Mouse (Mus musculus) small intestine, adult 2 months (tissue): Measurements from ENCODE around the gene Rpusd4. TPM values are rescaled to one million over a fixed set of nuclear protein-coding genes. Genes with fewer than 3 reads are reported as not detected.

Experiments used
- H3K27ac ChIP-seq: fragments of 200-500 bp; 2 replicates; pipeline ENCODE4 v1.5.1; 2012; ENCODE audit warnings: low read depth, low read length, control low read depth, inconsistent platforms; ENCODE audit not compliant: insufficient read depth
- H3K27me3 ChIP-seq: fragments of 200-500 bp; 2 replicates; pipeline ENCODE4 v1.6.1; 2012; ENCODE audit warnings: mild to moderate bottlenecking, moderate library complexity, low read length, inconsistent platforms; ENCODE audit not compliant: control insufficient read depth, insufficient read depth
- H3K36me3 ChIP-seq: fragments of 200-500 bp; 2 replicates; pipeline ENCODE4 v1.6.1; 2012; ENCODE audit warnings: mild to moderate bottlenecking, low read length, control low read depth, inconsistent platforms; ENCODE audit not compliant: control insufficient read depth, insufficient read depth
- H3K4me1 ChIP-seq: fragments of 200-500 bp; 2 replicates; pipeline ENCODE4 v1.6.1; 2012; ENCODE audit warnings: low read length, inconsistent platforms, mixed read lengths; ENCODE audit not compliant: control insufficient read depth, insufficient read depth, insufficient read length
- H3K4me3 ChIP-seq: fragments of 200-500 bp; 2 replicates; pipeline ENCODE4 v1.5.1; 2012; ENCODE audit warnings: low read depth, mild to moderate bottlenecking, control low read depth, inconsistent platforms, low read length, moderate library complexity
- CTCF ChIP-seq: fragments of 200-500 bp; IDR thresholded peaks from 2 replicates; pipeline ENCODE4 v1.5.1; 2012; ENCODE audit warnings: low read depth, mild to moderate bottlenecking, control low read depth, inconsistent platforms, low read length, moderate library complexity, mixed read lengths; ENCODE audit not compliant: insufficient replicate concordance, insufficient read length; ENCODE audit errors: extremely low read depth
- POLR2A ChIP-seq: fragments of 200-500 bp; IDR thresholded peaks from 2 replicates; pipeline ENCODE4 v1.6.1; 2012; ENCODE audit warnings: low read depth, mild to moderate bottlenecking, control low read depth, inconsistent platforms, low read length, moderate library complexity
- WGBS: fragments of 180-500 bp; shearing (Covaris S2); methylation state at CpG from one replicate; pipeline ENCODE4 v1.1.7; 2018; 5-methylcytosine and 5-hydroxymethylcytosine counted together
- polyA plus RNA-seq: library from polyadenylated mRNA; depleted of rRNA; stranded (reverse); fragments of >200 nt; gene quantifications from 2 replicates; pipeline ENCODE4 v1.2.3, GENCODE M21; 2012; rRNA removed

Rpusd4 gene
- 2.9 and 3.8 TPM in 2 replicates for polyA plus RNA-seq

DNA sequence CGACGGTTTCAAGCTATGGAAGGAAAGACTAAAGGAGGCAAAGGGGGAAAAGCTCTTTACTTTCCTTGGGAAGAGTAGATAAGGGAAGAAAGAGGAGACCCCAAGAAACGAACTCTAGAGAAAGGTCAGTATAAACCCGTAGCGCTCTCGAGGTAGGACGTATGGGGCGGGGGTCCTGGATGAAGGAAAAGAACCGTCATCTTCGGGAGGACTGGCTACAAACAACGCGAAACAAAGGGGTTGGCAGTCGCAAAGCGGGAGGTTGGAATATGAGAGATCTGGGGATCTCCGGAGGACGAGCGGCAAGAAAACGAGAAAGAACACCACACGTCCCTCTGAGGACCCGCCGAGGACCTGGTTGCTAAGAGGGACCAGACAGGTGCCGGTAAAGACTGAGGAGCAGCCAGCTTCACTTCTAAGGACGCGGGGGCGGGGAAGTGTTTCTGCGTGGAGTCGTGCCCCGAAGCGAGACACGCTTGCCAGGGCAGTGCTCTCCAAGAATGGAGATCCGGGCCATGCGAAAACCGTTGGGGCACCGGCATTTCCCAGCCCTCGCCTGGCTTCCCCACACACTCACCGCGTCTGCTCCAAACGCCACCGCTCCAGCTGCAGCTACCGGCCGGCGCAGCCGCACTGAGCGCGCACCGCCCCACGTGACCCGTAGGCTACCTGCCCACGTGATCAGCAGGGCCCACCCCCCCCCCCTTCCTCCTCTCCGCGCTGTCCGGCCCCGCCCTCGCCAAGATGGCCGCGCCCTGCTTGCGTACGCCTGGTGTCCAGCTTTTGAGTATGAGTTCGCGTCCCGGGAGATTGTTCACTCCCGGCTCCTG is at the start of gene Rpusd4, which contains the start of gene Fam118b:
TSS of gene Rpusd4 (plus strand) at position 720 of the 830 bp plus-strand sequence.
TSS of gene Fam118b (minus strand) at position 660 of the 830 bp plus-strand sequence.
- under 1% methylated on average over 56 of the region's 62 CpGs for WGBS
- peak within 1 kb of the TSS; percentile 70 for H3K27ac ChIP-seq

DNA sequence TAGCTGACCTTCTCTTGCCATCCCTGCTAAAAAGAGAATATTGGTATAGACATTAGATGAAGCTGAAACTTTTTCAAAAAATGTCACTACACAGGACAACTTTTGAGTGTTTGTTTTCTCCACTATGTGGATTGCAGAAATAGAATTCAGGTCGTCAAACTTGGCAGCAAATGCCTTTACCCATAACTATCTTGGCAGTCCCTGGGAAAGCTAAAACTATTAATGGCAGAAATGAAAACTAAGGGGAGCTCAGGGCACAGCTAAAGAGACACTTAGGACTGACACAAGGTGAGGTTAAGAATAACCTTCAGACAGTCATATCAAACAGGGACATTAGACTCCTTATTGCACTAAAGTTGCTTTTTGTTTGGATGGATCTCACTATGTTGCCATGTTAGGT is 49.7 kb upstream of the Rpusd4 start:
- WGBS = 63% methylated on average over 1 of the region's 1 CpGs
- no peak for TF ChIP-seq POLR2A
- no peak for TF ChIP-seq CTCF
- peaks cover 68% of the 10 kb centered on the region for H3K36me3 ChIP-seq

More for the DNA sequence above, at the start of gene Rpusd4, which contains the start of gene Fam118b:
- Histone ChIP-seq H3K4me1 (peaks cover 16% of the 10 kb centered on the region; the same call in 1 of the 2 replicates), H3K4me3 (peak within 1 kb of the TSS; percentile 98), H3K27me3 (no peaks in the 10 kb centered on the region), H3K36me3 (peaks cover 5% of the 10 kb centered on the region)
- TF ChIP-seq POLR2A (peak; percentile 94), CTCF (no peak)

DNA sequence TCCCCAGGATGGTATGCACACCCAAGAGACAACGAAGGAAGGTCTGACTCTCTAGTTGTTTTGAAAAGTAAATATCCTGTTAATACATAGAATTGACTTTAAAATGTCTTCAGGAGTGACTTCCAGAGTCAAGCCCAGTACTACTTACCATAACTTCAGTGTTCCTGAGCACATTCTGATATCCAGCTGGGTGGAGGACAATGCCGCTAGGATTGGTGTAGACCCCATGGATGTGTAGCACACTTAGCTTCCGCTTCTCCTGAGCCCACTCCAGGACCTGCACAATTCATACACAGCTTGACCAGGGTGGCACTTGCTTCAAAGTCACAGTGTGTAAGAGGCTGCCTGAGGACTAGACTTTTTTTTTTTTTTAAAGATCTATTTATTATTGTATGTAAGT is 44.2 kb upstream of the Rpusd4 start:
- Histone ChIP-seq H3K4me1 (no peaks in the 10 kb centered on the region), H3K27me3 (no peaks in the 10 kb centered on the region), H3K4me3 (no peak overlapping the region), H3K36me3 (peaks cover 41% of the 10 kb centered on the region), H3K27ac (no peak overlapping the region)
- TF ChIP-seq POLR2A (no peak), CTCF (no peak)
- WGBS = 97% methylated on average over 3 of the region's 3 CpGs

More for the DNA sequence above, 49.7 kb upstream of the Rpusd4 start:
- H3K27ac ChIP-seq = no peak overlapping the region
- H3K4me3 ChIP-seq = no peak overlapping the region
- no peaks in the 10 kb centered on the region for H3K4me1 ChIP-seq
- H3K27me3 ChIP-seq = no peaks in the 10 kb centered on the region

DNA sequence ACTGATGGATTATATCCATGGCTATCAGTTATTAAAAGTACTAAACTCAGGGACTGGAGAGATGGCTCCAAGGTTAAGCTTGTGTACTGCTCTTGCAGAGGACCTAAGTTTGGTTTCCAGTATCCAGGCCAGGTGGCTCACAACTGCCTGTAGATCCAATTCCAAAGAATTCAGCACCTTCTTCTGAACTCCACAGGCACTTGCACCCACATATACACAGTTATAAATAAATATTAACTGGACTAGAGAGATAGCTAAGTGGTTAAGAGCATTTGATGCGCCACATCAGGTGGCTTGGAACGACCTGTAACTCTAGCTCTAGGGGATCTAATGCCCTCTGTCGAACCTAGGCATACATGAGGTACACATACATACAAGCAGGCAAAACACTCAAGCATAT is 39.0 kb upstream of the Rpusd4 start:
- TF ChIP-seq POLR2A (no peak), CTCF (no peak)
- no peak overlapping the region for H3K4me3 ChIP-seq
- 84% methylated on average over 3 of the region's 3 CpGs for WGBS
- no peaks in the 10 kb centered on the region for H3K27me3 ChIP-seq
- no peak overlapping the region for H3K27ac ChIP-seq
- H3K4me1 ChIP-seq = no peaks in the 10 kb centered on the region
- H3K36me3 ChIP-seq = peaks cover 27% of the 10 kb centered on the region

DNA sequence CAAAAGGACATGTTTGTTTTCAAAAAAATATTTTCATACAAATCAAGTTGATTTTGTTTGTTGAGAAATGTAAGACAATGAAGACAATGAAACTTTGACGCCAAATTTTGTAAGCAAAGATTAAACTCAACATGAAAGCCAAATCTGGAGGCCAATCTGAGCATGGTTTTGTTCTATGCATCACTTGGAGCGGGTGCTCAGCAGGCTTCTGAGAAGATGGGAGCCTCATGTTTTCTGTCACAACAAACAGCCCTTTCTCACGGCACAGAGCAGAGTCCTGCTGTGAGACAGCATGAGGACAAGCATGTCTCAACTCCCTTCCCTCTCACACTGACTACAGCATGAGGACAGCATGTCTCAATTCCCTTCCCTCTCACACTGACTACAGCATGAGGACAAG is 31.7 kb upstream of the Rpusd4 start:
- H3K27ac ChIP-seq = no peak overlapping the region

DNA sequence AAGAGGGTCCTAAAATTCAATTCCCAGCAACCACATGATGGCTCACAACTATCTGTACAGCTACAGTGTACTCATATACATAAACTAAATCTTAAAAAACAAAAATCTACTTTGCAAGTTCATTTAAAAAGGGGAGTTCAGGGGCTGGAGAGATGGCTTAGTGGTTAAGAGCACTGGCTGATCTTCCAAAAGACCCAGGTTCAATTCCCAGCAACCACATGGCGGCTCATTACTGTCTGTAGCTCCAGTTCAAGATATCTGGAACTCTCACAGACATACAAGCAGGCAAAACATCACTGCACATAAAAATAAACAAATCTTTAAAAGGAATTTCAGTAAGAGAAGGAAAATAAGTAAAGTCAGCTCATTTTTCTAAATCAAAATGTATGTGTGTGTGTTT is 29.3 kb upstream of the Rpusd4 start:
- no peak overlapping the region for H3K4me3 ChIP-seq
- H3K4me1 ChIP-seq = no peaks in the 10 kb centered on the region
- 94% methylated on average over 1 of the region's 1 CpGs for WGBS
- peaks cover 26% of the 10 kb centered on the region for H3K36me3 ChIP-seq
- H3K27ac ChIP-seq = no peak overlapping the region
- H3K27me3 ChIP-seq = no peaks in the 10 kb centered on the region
- TF ChIP-seq POLR2A (no peak), CTCF (no peak)

More for the DNA sequence above, 31.7 kb upstream of the Rpusd4 start:
- 81% methylated on average over 3 of the region's 3 CpGs for WGBS
- Histone ChIP-seq H3K4me3 (no peak overlapping the region), H3K36me3 (peaks cover 39% of the 10 kb centered on the region), H3K4me1 (no peaks in the 10 kb centered on the region), H3K27me3 (no peaks in the 10 kb centered on the region)
- TF ChIP-seq CTCF = no peak
- TF ChIP-seq POLR2A = no peak

DNA sequence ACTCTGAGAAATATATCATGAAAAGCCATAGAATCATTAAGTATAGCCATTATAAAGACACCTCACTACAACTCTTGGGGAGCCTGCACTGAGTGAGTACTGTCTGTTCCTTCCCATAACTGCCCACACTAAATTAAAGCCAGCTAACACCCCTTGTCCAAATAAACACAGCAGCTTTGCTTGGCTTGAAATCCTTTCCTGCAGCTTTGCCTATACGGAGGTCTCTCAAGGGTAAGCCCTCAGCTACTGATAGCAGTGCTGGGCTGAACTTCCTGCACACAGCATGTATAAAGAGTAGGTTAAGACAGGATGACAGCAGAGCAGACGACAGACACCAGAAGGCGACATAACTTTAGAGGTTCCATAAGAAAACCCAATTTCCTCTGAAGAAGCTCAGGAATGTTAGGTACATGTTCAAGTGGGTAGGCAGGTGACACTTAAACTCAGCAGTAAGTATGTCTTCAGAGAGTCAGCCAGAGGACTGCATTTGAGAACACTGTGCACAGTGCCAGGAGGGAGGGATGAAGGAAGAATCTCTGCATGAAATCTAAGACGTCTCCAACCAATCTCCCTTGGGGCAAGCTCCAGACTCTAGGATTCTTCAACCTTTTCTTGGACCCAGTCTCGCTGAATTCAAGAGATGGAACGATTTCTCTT is 28.6 kb upstream of the Rpusd4 start:
- Histone ChIP-seq H3K4me3 (no peak overlapping the region), H3K36me3 (peaks cover 23% of the 10 kb centered on the region), H3K27ac (no peak overlapping the region), H3K4me1 (no peaks in the 10 kb centered on the region), H3K27me3 (no peaks in the 10 kb centered on the region)
- TF ChIP-seq POLR2A (no peak), CTCF (no peak)
- WGBS = 80% methylated on average over 6 of the region's 6 CpGs
